Mouse (Mus musculus) midbrain, embryonic 10.5 days (tissue): ENCODE measurements around the gene Srcin1. TPM values are rescaled to one million over a fixed set of nuclear protein-coding genes. Genes with fewer than 3 reads are reported as not detected.
A peak's percentile ranks its signal among the peaks of the same experiment; 100 is the strongest.

Experiments
- DNase-seq: peaks from one replicate; pipeline ENCODE4 v3.0.0-alpha.2; 2017; ENCODE audit warnings: low spot score
- H3K27ac ChIP-seq: fragments of 300-500 bp; sonication (generic); replicated peaks from 2 replicates; pipeline ENCODE4 v1.5.1; 2016; ENCODE audit warnings: mild to moderate bottlenecking
- H3K27me3 ChIP-seq: fragments of 300-500 bp; sonication (generic); 2 replicates; pipeline ENCODE4 v1.6.1; 2016; ENCODE audit warnings: low read depth, mild to moderate bottlenecking; ENCODE audit not compliant: poor library complexity, severe bottlenecking
- H3K36me3 ChIP-seq: fragments of 300-500 bp; sonication (generic); 2 replicates; pipeline ENCODE4 v1.6.1; 2016; ENCODE audit warnings: mild to moderate bottlenecking, moderate library complexity
- H3K4me1 ChIP-seq: fragments of 300-500 bp; sonication (generic); 2 replicates; pipeline ENCODE4 v1.6.1; 2016
- H3K4me3 ChIP-seq: fragments of 300-500 bp; sonication (generic); 2 replicates; pipeline ENCODE4 v1.5.1; 2016; ENCODE audit warnings: mild to moderate bottlenecking, moderate library complexity
- H3K9me3 ChIP-seq: fragments of 300-500 bp; sonication (generic); replicated peaks from 2 replicates; pipeline ENCODE4 v1.6.1; 2016; ENCODE audit warnings: mild to moderate bottlenecking
- WGBS: fragments of 180-500 bp; shearing (Covaris S2); methylation state at CpG from one replicate; pipeline ENCODE4 v1.1.7; 2016; 5-methylcytosine and 5-hydroxymethylcytosine counted together
- polyA plus RNA-seq: library from polyadenylated mRNA; unstranded; fragments of >200 nt; fragmentation: Nextera tagmentation; extraction: Ambion mirVana; gene quantifications from 2 replicates; pipeline ENCODE4 v1.2.1, GENCODE M21; 2016

The Srcin1 gene
- polyA plus RNA-seq, 1 experiment from 2014 or later, result 0.89 TPM

DNA sequence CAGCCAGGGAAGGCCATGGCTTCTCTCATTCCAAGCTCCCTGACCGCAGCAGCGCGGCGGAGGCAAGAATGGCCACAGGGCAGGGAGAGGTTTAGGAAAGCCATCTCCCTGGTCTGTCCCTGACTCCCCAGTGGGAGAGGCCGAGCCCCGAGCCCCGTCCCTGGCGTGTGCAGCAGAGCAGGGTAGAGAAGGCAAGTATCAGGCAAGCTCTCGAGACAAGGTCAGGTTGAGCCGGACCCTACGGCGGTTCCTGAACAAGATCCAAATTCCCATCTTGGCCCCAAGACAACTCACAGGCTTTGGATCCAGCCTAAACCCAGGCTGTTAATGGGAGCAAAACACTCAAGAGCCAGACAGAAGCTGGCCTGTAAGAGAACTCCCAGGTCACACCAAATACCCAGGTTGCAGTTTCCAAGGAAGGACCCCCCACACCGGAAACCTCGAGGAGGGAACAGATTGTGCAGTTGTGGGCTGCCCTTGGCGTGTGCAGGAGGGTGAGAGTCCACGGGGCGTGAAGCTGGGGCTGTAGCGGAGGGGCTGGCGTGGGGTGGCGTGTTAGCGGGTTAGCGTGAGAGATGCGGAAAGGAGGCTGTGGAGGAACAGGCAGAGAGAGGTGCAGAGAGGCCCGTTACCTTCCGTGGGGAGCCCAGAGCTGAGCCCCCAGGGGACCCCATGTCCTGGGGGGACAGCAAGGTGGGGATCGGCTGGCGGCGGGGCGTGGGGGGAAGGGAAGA is 54.1 kb downstream of the Srcin1 start:
- Histone ChIP-seq H3K27ac (0 out of 2 replicates have a peak overlapping the region, but pooled peaks have one; percentile 17), H3K4me1 (peaks cover 41% of the 10 kb centered on the region), H3K4me3 (no peak overlapping the region), H3K9me3 (no peaks in the 10 kb centered on the region), H3K27me3 (peaks cover 15% of the 10 kb centered on the region), H3K36me3 (peaks cover 86% of the 10 kb centered on the region)
- 87% methylated on average over 29 of the region's 29 CpGs for WGBS
- no peak for DNase-seq

DNA sequence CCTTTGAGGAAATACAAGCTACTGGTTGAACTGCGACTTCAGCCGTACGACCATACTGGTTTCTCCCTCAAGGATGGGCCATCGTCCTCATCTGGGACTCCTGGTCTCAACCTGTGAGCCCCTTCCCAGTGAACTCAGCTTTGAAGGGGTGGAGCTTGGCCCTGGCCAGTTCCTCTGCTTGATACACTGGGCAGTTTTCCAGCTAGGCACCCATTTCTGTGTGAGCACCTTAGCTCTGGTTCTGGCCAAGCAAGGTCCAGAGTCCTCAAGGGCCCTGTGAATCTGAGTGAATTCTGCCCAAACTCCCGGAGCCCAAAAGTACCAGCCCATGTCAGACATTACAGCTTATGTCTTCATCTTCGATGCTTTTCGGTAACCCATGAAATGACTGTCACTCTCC is 55.4 kb downstream of the Srcin1 start:
- 92% methylated on average over 7 of the region's 7 CpGs for WGBS
- no peak for DNase-seq
- no peak overlapping the region for H3K27ac ChIP-seq
- no peak overlapping the region for H3K4me3 ChIP-seq
- peaks cover 15% of the 10 kb centered on the region for H3K27me3 ChIP-seq
- peaks cover 39% of the 10 kb centered on the region for H3K4me1 ChIP-seq
- H3K36me3 ChIP-seq, result peaks cover 86% of the 10 kb centered on the region
- no peaks in the 10 kb centered on the region for H3K9me3 ChIP-seq

DNA sequence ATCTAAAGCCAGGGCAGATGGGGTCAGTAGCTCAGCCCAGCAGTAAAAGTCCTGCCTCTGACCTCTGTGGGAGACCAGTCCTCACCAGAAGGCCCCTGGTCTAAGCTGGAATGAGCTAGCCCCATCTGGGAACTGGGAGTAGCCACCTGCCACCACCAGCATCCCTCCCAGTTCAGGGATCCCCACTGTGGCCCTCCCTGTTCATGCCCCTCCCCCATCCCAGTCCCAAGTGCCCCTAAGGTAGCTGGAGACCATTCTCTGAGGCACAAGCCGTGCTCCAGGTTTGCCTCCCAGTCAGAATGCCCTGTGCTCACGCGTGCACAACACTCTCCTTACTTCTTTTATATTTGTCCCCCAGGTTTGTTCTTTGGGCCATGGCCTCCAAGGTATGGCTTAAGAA is 62.9 kb downstream of the Srcin1 start:
- peaks cover 39% of the 10 kb centered on the region for H3K4me1 ChIP-seq
- DNase-seq, result no peak
- peaks cover 38% of the 10 kb centered on the region for H3K36me3 ChIP-seq
- peaks cover 7% of the 10 kb centered on the region for H3K27me3 ChIP-seq
- peak overlapping the region; percentile 76 for H3K27ac ChIP-seq
- WGBS, result 63% methylated on average over 3 of the region's 3 CpGs
- H3K4me3 ChIP-seq, result no peak overlapping the region
- no peaks in the 10 kb centered on the region for H3K9me3 ChIP-seq

DNA sequence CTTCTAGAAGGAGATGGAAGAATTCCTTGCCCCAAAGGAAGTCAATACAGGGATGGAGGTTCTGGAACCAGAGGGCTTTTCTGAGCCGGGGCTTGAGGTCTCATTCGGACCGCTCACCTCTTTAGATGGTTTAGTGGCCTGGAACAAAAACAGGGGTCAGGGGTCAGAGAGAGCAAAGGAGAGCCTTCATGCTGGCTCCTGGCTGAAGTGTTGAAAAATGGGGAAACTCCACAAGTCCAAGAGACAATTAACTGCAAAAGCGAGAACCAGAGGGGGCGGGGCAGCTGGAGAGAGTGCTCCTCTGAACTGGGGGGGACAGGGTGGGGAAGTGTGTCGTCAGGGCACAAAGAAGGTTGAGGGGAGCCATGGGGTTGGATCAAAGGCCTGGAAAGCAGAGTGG is 63.5 kb downstream of the Srcin1 start:
- Histone ChIP-seq H3K9me3 (no peaks in the 10 kb centered on the region), H3K4me1 (peaks cover 39% of the 10 kb centered on the region), H3K4me3 (peak overlapping the region; percentile 22; the same call in 1 of the 2 replicates), H3K36me3 (peaks cover 32% of the 10 kb centered on the region), H3K27ac (peak overlapping the region; percentile 76), H3K27me3 (peaks cover 7% of the 10 kb centered on the region)
- 25% methylated on average over 6 of the region's 6 CpGs for WGBS
- DNase-seq, result peak; percentile 34

DNA sequence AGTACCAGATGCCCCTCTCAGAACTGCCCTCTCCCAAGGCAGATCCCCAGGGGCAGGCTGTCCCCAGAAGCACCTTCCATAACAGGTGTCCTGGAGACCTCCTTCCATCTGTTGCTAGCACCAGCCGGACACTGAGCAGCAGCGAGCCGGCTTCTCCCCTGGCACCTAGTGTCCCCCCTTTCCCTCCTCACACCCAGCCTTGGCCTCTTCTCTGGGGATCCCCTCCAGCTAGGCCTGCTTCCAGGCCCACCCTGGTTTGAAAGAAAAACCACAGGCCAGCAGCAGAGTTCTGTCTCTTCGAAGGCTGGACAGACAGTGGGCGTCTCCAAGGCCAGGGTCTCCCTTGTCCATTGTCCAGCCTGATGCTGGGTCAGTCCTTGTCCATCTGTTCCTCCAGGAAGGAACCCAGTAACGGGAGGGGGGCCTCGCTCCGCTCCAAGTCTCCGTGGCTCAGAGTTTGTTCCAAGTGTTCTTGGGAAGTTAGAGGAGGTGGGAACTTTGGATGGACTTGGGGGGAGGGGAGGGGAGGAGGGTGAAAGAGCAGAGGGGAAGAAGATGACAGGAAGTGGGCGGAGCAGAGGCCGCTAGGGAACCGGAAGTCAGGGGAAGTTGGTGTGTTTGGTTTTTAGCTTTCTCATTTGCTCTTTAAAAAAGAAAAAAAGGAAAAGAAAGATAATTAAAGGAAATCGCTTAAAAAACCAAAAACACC is 64.2 kb downstream of the Srcin1 start:
- H3K27ac ChIP-seq, result peak overlapping the region; percentile 76
- H3K4me1 ChIP-seq, result peaks cover 39% of the 10 kb centered on the region
- 49% methylated on average over 13 of the region's 13 CpGs for WGBS
- DNase-seq, result peak; percentile 47
- peaks cover 7% of the 10 kb centered on the region for H3K27me3 ChIP-seq
- no peaks in the 10 kb centered on the region for H3K9me3 ChIP-seq
- peak overlapping the region; percentile 22; the same call in 1 of the 2 replicates for H3K4me3 ChIP-seq
- H3K36me3 ChIP-seq, result peaks cover 25% of the 10 kb centered on the region

DNA sequence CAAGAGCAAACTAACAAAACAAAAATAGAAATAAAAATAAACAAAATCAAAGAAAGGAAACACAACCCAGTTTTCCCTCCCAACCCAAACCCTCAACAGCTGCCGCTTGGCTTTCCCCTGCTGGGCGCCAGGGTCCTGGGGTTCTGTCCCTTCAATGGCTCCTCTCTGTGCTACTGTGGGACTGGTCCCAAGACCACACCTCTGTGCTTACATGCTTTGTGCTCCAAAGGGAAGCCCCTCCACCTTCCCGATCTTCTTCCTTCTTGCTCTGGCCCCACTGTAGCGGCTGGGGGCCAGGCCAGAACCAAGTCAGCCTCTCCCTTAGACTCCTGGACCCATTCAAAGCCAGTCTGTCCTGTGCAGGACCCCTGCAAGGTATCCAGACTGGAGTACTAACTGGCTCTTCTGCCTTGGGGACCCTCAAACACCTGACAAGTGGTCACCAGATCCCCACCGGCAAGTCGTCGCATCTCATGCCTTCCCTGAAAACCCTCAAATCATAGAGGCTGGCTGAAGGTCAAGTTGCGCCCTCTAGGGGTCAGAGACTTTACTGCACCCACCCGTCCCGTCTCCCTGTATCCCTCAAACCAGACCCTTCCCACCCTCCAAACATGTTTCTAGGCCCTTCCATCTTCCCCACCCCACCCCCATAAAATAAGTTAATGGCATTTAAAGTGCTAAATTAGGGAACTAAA is 64.9 kb downstream of the Srcin1 start:
- Histone ChIP-seq H3K27me3 (peaks cover 7% of the 10 kb centered on the region), H3K36me3 (peaks cover 19% of the 10 kb centered on the region), H3K9me3 (no peaks in the 10 kb centered on the region), H3K4me3 (peak overlapping the region; percentile 20; the same call in 1 of the 2 replicates), H3K27ac (peak overlapping the region; percentile 67; the same call in 1 of the 2 replicates), H3K4me1 (peaks cover 39% of the 10 kb centered on the region)
- peak; percentile 80 for DNase-seq
- WGBS, result 22% methylated on average over 10 of the region's 10 CpGs

DNA sequence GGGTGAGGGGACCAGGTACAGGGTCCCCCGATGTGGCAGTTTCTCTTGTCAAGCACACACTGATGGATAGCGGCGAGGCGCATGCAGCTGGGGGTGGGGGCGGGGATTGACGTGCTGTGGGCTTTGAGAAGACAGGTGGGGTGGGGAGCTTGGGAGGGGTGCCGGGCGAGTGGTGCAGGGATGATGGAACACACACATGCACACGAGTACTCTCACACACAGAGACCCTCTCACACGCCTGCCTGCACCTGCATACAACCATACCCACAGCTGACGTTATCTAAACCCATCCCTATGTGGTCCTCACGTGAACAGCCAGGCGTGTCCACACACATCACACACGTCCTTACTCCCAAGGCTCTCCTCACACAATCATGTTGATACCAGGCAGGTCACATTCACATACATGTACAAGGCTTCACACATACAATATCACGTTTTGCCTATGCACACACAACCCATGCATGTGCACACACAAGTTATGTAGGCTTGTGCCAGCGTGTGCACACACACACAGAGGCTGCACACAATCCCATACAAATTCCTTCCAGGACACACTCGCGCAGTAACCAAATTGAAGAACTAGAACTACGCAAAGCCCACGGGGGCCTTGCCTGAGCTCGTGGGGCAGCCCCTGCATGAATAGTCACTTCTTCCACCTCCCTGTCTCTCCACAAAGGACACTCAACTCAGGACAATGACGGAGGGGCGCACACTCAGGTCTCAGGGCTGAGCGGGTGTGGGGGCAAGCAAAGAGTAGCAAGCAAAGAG is 66.1 kb downstream of the Srcin1 start:
- WGBS, result 64% methylated on average over 24 of the region's 24 CpGs
- no peak overlapping the region for H3K4me3 ChIP-seq
- H3K36me3 ChIP-seq, result peaks cover 7% of the 10 kb centered on the region
- peak overlapping the region; percentile 53; the same call in 1 of the 2 replicates for H3K27ac ChIP-seq
- H3K27me3 ChIP-seq, result peaks cover 7% of the 10 kb centered on the region
- no peak for DNase-seq
- H3K9me3 ChIP-seq, result no peaks in the 10 kb centered on the region
- peaks cover 39% of the 10 kb centered on the region for H3K4me1 ChIP-seq

DNA sequence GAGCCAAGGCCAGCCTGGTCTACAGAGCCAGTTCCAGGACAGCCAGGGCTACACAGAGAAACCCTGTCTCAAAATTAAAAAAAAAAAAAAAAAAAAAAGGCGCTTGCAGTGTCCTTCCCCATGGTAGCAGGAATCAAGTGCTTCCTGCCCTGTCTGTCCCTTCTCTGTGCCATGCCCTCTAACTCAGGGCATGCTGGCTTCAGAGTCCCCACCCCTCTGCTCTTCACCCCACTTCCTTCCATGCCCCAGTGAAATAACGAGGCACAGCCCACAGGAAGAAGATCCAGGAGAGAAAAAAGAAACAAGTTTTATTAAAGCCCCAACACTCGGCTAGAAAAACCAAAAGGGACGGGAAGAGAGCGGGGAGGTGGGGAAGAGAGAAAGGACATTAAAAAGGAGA is 66.9 kb downstream of the Srcin1 start:
- no peak for DNase-seq
- H3K9me3 ChIP-seq, result no peaks in the 10 kb centered on the region
- peaks cover 12% of the 10 kb centered on the region for H3K27me3 ChIP-seq
- H3K36me3 ChIP-seq, result no peaks in the 10 kb centered on the region
- no peak overlapping the region for H3K4me3 ChIP-seq
- peaks cover 39% of the 10 kb centered on the region for H3K4me1 ChIP-seq
- no peak overlapping the region for H3K27ac ChIP-seq
- WGBS, result 71% methylated on average over 5 of the region's 5 CpGs

DNA sequence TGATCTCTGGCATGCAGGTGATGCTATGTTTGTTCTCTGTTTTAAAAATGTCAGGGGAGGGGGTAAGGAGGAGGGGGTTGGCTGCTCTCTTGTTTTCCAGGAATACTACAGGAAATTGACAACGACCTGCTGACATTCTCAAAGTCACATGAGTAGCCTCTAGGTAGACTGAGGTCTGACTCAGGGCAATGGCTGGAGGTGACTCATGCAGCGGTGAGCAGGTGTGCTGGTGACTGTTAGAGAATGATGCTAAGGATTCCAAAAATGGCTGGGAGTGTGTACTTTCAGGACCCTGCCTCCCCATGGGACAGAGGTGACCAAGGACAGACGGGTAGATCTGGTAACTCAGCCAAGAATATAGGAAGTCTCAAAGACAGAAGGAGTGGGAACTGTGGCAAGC is 67.8 kb downstream of the Srcin1 start:
- 83% methylated on average over 3 of the region's 3 CpGs for WGBS
- Histone ChIP-seq H3K27me3 (peaks cover 16% of the 10 kb centered on the region), H3K27ac (no peak overlapping the region), H3K9me3 (no peaks in the 10 kb centered on the region), H3K4me3 (no peak overlapping the region), H3K4me1 (peaks cover 36% of the 10 kb centered on the region), H3K36me3 (no peaks in the 10 kb centered on the region)
- DNase-seq, result no peak

DNA sequence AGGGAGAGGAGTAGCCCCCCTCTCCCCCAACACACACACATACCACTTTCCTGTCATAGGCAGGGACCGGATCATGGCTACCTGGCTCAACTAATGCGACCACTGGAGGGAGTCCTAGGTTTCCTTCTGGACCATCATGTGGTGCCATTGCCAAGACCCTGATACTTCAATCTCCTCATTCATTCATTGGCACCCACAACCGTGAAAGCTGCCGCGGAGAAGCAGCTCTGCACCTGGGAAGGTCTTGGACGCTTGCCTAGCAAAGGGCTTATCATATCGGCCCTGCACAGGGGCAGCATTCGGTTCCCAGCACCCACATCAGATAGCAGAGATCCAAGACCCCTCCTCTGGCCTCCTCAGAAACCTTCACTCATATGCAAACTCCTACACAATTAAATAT is 69.7 kb downstream of the Srcin1 start:
- DNase-seq, result no peak
- Histone ChIP-seq H3K36me3 (no peaks in the 10 kb centered on the region), H3K27me3 (peaks cover 35% of the 10 kb centered on the region), H3K9me3 (no peaks in the 10 kb centered on the region), H3K4me1 (peaks cover 29% of the 10 kb centered on the region), H3K27ac (no peak overlapping the region), H3K4me3 (no peak overlapping the region)
- WGBS, result 59% methylated on average over 8 of the region's 8 CpGs

DNA sequence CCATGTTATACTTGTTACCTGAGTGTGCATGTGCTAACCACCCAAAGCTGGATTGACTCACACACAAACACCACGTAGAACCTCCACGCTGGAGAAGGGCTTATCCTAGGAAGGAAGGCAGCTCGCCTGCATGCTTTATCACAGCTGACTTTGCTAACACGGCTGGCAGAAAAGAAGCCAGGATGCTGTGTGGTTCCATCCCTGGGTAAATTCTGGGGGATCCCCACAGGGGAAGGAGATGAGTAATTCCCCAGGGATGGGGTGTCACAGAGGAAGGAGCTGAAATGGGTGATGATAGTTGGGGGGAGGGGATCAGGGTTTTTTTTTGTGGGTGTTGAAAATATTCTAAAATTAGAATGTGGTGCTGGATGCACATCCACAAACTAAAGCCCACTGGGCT is 70.2 kb downstream of the Srcin1 start:
- Histone ChIP-seq H3K27me3 (peaks cover 40% of the 10 kb centered on the region), H3K4me1 (peaks cover 29% of the 10 kb centered on the region), H3K9me3 (no peaks in the 10 kb centered on the region), H3K4me3 (no peak overlapping the region), H3K36me3 (no peaks in the 10 kb centered on the region), H3K27ac (no peak overlapping the region)
- WGBS, result 78% methylated on average over 4 of the region's 4 CpGs
- no peak for DNase-seq

DNA sequence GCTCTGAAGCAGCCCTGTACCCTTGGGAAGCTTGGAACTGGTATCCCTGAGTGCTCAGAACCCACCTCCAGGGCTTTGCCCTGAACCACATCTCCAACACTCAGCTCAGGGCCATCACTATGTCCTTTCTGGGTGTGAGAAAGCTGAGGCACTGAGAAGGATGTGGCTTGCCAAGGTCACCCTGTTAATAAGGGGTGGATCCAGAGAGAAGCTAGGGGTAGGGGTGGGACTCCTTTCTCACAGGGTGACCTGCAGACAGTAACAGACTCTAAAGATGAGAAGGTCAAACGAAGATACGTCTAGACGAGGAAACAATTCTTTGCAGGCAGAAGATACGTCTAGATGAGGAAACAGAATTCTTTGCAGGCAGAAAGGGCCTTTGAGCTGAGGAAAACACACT is 73.1 kb downstream of the Srcin1 start:
- peaks cover 3% of the 10 kb centered on the region; the same call in 1 of the 2 replicates for H3K36me3 ChIP-seq
- H3K9me3 ChIP-seq, result no peaks in the 10 kb centered on the region
- H3K27ac ChIP-seq, result no peak overlapping the region
- H3K27me3 ChIP-seq, result peaks cover 62% of the 10 kb centered on the region
- H3K4me1 ChIP-seq, result peaks cover 32% of the 10 kb centered on the region
- no peak overlapping the region for H3K4me3 ChIP-seq
- DNase-seq, result no peak
- WGBS, result 84% methylated on average over 4 of the region's 4 CpGs
